Mouse (Mus musculus) myocyte (in vitro differentiated cells): ENCODE data around the gene Arl15.

Experiments
- CEBPB ChIP-seq: IDR thresholded peaks from 2 replicates; pipeline ENCODE4 v1.6.1; 2011; ENCODE audit warnings: mild to moderate bottlenecking, moderate library complexity; ENCODE audit not compliant: poor library complexity, insufficient read depth, severe bottlenecking
- E2F4 ChIP-seq: IDR thresholded peaks from one replicate; pipeline ENCODE4 v1.6.1; 2011; ENCODE audit warnings: mild to moderate bottlenecking, control low read depth, moderate library complexity; ENCODE audit not compliant: insufficient read depth
- MYOG ChIP-seq, 3 experiments: IDR thresholded peaks; one replicate each; pipeline ENCODE4 v1.6.1; 2011; ENCODE audit warnings: control low read depth in 2 of 3, low read depth in 2 of 3, mild to moderate bottlenecking in 2 of 3; ENCODE audit not compliant: insufficient read length in 2 of 3, control insufficient read depth in 1 of 3, insufficient read depth in 1 of 3
- POLR2A ChIP-seq: IDR thresholded peaks from one replicate; pipeline ENCODE4 v1.6.1; 2011; ENCODE audit warnings: low read depth, mild to moderate bottlenecking, control low read depth, moderate library complexity; ENCODE audit not compliant: insufficient read length
- POLR2AphosphoS2 ChIP-seq: IDR thresholded peaks from one replicate; pipeline ENCODE4 v1.6.1; 2011; ENCODE audit warnings: low read depth, control low read depth; ENCODE audit not compliant: insufficient read length

DNA sequence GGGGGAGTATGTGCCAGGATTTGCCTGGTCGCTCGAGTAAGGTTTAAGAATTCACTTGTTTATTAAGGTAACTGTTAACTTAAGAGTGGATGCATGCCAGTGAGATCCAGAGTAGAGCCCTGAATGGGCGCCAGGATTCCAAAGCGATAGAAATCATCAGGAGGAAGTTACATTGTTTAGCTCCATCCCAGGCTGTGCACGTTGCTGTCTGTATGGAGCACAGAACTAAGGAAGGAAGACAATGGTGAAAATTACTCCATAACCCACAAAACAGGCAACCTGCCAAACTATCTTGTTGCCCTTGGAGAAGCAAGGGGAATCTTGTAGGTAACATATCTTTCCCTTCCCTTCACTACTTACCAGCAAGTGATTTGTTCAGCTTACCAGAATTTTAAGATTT is 176.4 kb downstream of the Arl15 start:
- TF ChIP-seq CEBPB = no peak
- no peak for TF ChIP-seq E2F4
- no peak for TF ChIP-seq POLR2AphosphoS2
- TF ChIP-seq MYOG (IDR thresholded peaks at IDR 0.05; ENCODE audit: control insufficient read depth in 1 of 3, insufficient read depth in 1 of 3, insufficient read length in 2 of 3, low read depth in 2 of 3) = no peak
- no peak for TF ChIP-seq POLR2A
